Mouse (Mus musculus): Measurements from ENCODE around the gene Nisch. TPM values are rescaled to one million over a fixed set of nuclear protein-coding genes. Genes with fewer than 3 reads are reported as not detected.

Nisch gene
- total and polyA plus RNA-seq, 3 experiments = 46.3 to 180 (median 85.2) TPM

DNA sequence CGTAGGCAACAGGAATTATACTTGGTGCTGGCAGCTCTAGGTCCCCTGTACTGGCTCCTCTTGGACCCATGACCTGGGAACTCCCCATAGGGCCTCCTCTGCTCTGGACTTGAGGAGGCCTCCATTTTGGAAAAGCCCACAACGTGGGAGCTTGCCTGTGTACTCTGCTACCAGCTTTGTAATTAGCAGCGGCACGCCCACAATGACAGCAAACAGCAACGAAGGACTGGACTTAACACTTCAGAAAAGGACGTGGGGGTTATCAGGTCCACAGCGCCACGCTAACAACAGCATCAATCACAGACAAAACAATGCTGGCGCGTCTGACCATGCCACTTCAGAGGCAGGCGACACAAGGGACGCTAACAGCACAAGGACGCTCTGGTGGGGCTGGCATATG lies 45.8 kb downstream of the Nisch start:
- dilution Hi-C loops (cut with MboI; ENCODE audit: extremely low pct_ligation_motif_present, extremely low pct_unique_long_range_greater_than_20kb, low sequenced_read_pairs) = no loop called here
- H3K79me2 ChIP-seq (replicated peaks; ENCODE audit: control insufficient read depth, extremely low read depth, insufficient read depth, poor library complexity, severe bottlenecking) = no peaks in the 10 kb centered on the region
- no peak overlapping the region for H3K4me2 ChIP-seq (ENCODE audit: insufficient read depth, low read depth, poor library complexity, severe bottlenecking)
- in situ Hi-C loops (cut with MboI; ENCODE audit: low pct_ligation_motif_present, low pct_unique_long_range_greater_than_20kb, low sequenced_read_pairs) = no loop called here
- TF ChIP-seq IRF4 (IDR thresholded peaks at IDR 0.05; ENCODE audit: low read depth, low read length) (no peak), ZMIZ1 (IDR thresholded peaks at IDR 0.05; ENCODE audit: low read depth, low read length) (no peak), UBTF (IDR thresholded peaks at IDR 0.05; ENCODE audit: low read depth, low read length) (no peak), PAX5 (IDR thresholded peaks at IDR 0.05; ENCODE audit: low read length) (no peak), ZKSCAN1 (IDR thresholded peaks at IDR 0.05; ENCODE audit: borderline replicate concordance, low read depth, low read length) (no peak), ZC3H11A (IDR thresholded peaks at IDR 0.05; ENCODE audit: low read depth, low read length) (no peak), POLR2AphosphoS2 (IDR thresholded peaks at IDR 0.05; ENCODE audit: low read depth, low read length) (no peak), CTCF (conservative IDR thresholded peaks at IDR 0.05 in 1 of 2, IDR thresholded peaks at IDR 0.05 in 1 of 2; ENCODE audit: low read depth in 2 of 2, low read length in 2 of 2) (no peak), JUN (IDR thresholded peaks at IDR 0.05; ENCODE audit: insufficient read depth, low read depth, low read length) (no peak), KAT2A (IDR thresholded peaks at IDR 0.05; ENCODE audit: insufficient replicate concordance, low read length) (no peak), TCF12 (IDR thresholded peaks at IDR 0.05; ENCODE audit: low read depth, low read length) (no peak), SIN3A (IDR thresholded peaks at IDR 0.05; ENCODE audit: low read length) (no peak), GABPA (IDR thresholded peaks at IDR 0.05; ENCODE audit: insufficient replicate concordance, low read depth, low read length) (no peak), MAFK (IDR thresholded peaks at IDR 0.05; ENCODE audit: insufficient replicate concordance, low read length) (no peak), USF2 (conservative IDR thresholded peaks at IDR 0.05; ENCODE audit: low read depth, low read length) (no peak), TBP (conservative IDR thresholded peaks at IDR 0.05; ENCODE audit: low read depth, low read length) (no peak), RAD21 (IDR thresholded peaks at IDR 0.05; ENCODE audit: low read depth, low read length) (no peak), MYC (IDR thresholded peaks at IDR 0.05; ENCODE audit: low read depth, low read length) (no peak), ZNF384 (IDR thresholded peaks at IDR 0.05; ENCODE audit: low read depth, low read length) (no peak), MXI1 (IDR thresholded peaks at IDR 0.05; ENCODE audit: low read depth, low read length) (no peak)
- no peak overlapping the region for H3K9ac ChIP-seq (ENCODE audit: insufficient read depth, low read depth)
- peaks cover 55 to 60% of the 10 kb centered on the region in 2 experiments for H3K36me3 ChIP-seq (replicated peaks in 1 of 2; ENCODE audit: control insufficient read depth in 1 of 2, insufficient read depth in 1 of 2, low read length in 1 of 2)
- H3K27me3 ChIP-seq (replicated peaks) = no peaks in the 10 kb centered on the region
- H3K27ac ChIP-seq (ENCODE audit: insufficient read depth, low read depth) = no peak overlapping the region
- peaks cover 11 to 28% of the 10 kb centered on the region in 2 experiments; a peak in 3 of 4 replicates for H3K4me1 ChIP-seq (ENCODE audit: control insufficient read depth in 1 of 2, insufficient read depth in 2 of 2)
- no peak for DNase-seq (ENCODE audit: extremely low read depth)
- H3K9me3 ChIP-seq (replicated peaks; ENCODE audit: low read length) = no peaks in the 10 kb centered on the region
- no peak overlapping the region for H3K4me3 ChIP-seq (replicated peaks in 1 of 3; ENCODE audit: low read depth in 2 of 3, low read length in 2 of 3, poor library complexity in 1 of 3)

GRCm38 (mm10) chr14:31169508-31169907 lies 47.2 kb downstream of the Nisch start:
- Histone ChIP-seq H3K4me1 (ENCODE audit: control insufficient read depth in 1 of 2, insufficient read depth in 2 of 2) (peaks cover 13 to 34% of the 10 kb centered on the region in 2 experiments), H3K27me3 (replicated peaks) (no peaks in the 10 kb centered on the region), H3K9me3 (replicated peaks; ENCODE audit: low read length) (no peaks in the 10 kb centered on the region), H3K36me3 (replicated peaks in 1 of 2; ENCODE audit: control insufficient read depth in 1 of 2, insufficient read depth in 1 of 2, low read length in 1 of 2) (peaks cover 42 to 45% of the 10 kb centered on the region in 2 experiments), H3K4me2 (ENCODE audit: insufficient read depth, low read depth, poor library complexity, severe bottlenecking) (no peak overlapping the region), H3K27ac (ENCODE audit: insufficient read depth, low read depth) (no peak overlapping the region), H3K79me2 (replicated peaks; ENCODE audit: control insufficient read depth, extremely low read depth, insufficient read depth, poor library complexity, severe bottlenecking) (no peaks in the 10 kb centered on the region), H3K4me3 (replicated peaks in 1 of 3; ENCODE audit: low read depth in 2 of 3, low read length in 2 of 3, poor library complexity in 1 of 3) (no peak overlapping the region), H3K9ac (ENCODE audit: insufficient read depth, low read depth) (no peak overlapping the region)
- no peak for TF ChIP-seq MYC (IDR thresholded peaks at IDR 0.05; ENCODE audit: low read depth, low read length)
- TF ChIP-seq IRF4 (IDR thresholded peaks at IDR 0.05; ENCODE audit: low read depth, low read length) = peak; percentile 74
- peak; percentile 29; the same call in 1 of the 2 replicates for TF ChIP-seq CHD2 (IDR thresholded peaks at IDR 0.05; ENCODE audit: low read length)
- no peak for TF ChIP-seq JUN (IDR thresholded peaks at IDR 0.05; ENCODE audit: insufficient read depth, low read depth, low read length)
- 0 out of 2 replicates have a peak, but pooled peaks have one; percentile 14 for TF ChIP-seq KAT2A (IDR thresholded peaks at IDR 0.05; ENCODE audit: insufficient replicate concordance, low read length)
- no peak for TF ChIP-seq SMC3 (IDR thresholded peaks at IDR 0.05; ENCODE audit: low read depth, low read length)
- TF ChIP-seq ELF1 (IDR thresholded peaks at IDR 0.05; ENCODE audit: low read depth, low read length) = no peak
- no peak for TF ChIP-seq NRF1 (IDR thresholded peaks at IDR 0.05; ENCODE audit: low read depth, low read length)
- TF ChIP-seq EP300 (IDR thresholded peaks at IDR 0.05; ENCODE audit: low read length) = peak; percentile 50; the same call in 1 of the 2 replicates
- TF ChIP-seq POLR2AphosphoS2 (IDR thresholded peaks at IDR 0.05; ENCODE audit: low read depth, low read length) = peak; percentile 60; the same call in 1 of the 2 replicates
- DNase-seq (ENCODE audit: extremely low read depth) = peak; percentile 64
- dilution Hi-C loops (cut with MboI; ENCODE audit: extremely low pct_ligation_motif_present, extremely low pct_unique_long_range_greater_than_20kb, low sequenced_read_pairs) (no loop called here), in situ Hi-C loops (cut with MboI; ENCODE audit: low pct_ligation_motif_present, low pct_unique_long_range_greater_than_20kb, low sequenced_read_pairs) (no loop called here)
